Mouse (Mus musculus) layer of hippocampus, adult 8-10 months (tissue): ENCODE measurements around the gene Acsl1. TPM values are rescaled to one million over a fixed set of nuclear protein-coding genes. Genes with fewer than 3 reads are reported as not detected.

Experiments used
- DNase-seq, 2 experiments: peaks; one replicate each; pipeline ENCODE4 v3.0.0; 2022; ENCODE audit warnings: low spot score in 2 of 2
- total RNA-seq, 4 experiments: library from RNA; stranded (reverse); gene quantifications; 2 replicates each; pipeline ENCODE4 v1.2.4; 2022

Acsl1 gene
- total RNA-seq, 4 experiments from 2014 or later, result 40.6 to 49.2 (median 47.4) TPM

- no peak for DNase-seq
Observed at GRCm38 (mm10) chr8:46504196-46504595, 33.4 kb downstream of the Acsl1 start.

DNA sequence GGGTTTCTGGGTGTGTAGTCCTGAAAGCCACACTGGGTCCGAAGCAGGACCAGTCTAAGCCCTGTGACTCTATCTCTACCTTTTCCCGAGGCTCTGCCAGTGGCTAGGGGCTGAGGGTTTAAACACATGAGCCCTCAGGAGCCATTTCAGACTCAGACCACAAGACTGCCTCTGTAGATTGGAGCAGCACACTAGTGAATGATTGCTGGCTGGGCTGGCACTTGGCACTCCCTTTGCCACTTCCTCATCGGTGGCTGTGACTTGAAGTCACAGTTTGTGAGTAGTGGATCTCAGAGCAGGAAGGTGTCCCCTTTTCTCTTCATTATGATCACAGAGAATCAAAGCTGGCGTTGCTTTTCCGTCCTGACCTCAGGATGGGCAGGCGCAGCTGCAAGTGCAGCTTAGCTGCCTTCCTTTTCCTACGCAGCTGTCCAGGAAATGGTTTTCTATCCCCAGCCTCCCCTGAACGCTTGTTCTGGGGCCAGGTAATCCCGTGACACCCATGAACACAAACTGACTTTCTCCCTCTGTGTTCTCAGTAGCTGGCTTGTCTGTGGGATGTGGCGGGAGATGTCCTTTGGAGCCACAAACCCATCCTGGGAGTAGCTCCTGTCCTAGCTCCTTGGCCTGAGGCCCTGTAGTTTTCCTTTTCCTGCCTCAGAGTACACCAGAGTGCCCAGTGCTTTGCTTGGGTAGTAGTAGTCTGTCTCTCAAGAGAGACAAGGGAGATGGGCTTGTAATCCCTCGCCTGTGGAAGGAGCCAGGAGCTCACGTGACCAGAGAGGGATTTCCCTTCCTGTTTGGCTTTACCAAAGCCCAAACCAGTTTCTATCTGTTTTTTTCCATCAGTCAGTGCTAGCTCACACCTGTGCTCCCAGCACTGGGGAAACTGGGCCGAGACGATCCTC is 37.9 kb downstream of the Acsl1 start:
- no peak for DNase-seq

DNA sequence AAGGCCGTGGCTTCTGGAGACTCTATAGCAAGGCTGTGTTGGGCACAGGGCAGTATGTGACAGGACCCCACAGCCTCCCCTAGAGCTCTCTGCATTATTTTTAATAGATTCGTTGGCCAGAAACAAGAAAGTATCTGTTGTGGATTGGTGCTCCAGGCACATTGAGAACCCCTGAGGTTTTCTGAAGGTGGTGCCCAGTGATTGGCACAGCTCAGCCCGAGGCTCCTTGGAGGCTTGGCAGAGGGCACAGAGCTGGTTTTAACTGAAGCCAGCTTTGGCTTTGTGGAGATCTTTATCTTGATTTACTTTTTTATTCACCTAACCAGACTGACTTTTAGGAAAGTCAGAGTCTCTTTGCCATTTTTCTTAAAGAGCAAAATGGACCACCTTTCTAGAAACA is 38.6 kb downstream of the Acsl1 start:
- DNase-seq, result no peak

- DNase-seq, result no peak
Observed at GRCm38 (mm10) chr8:46511336-46511735, 40.5 kb downstream of the Acsl1 start.

DNA sequence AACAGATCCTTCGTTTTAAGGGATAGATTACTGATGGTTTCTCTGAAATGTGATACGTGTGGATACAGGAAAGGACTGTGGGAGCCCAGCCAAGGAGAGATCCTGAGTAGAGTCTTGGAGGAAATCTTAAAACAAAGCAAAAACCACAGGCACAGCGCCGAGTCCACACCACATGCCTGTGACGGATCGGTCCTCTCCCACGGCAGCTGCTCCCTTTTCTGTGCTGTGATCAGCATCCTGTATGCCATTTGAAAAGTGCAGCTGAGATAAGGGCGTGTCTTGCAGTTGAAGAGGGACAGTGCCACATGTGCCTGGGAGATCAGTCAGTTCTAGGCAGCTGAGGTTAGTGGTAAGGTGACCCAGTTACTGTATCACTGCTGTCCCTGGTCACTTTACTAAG is 41.7 kb downstream of the Acsl1 start:
- no peak for DNase-seq

- no peak for DNase-seq
Observed at GRCm38 (mm10) chr8:46514027-46514426, 43.2 kb downstream of the Acsl1 start.

DNA sequence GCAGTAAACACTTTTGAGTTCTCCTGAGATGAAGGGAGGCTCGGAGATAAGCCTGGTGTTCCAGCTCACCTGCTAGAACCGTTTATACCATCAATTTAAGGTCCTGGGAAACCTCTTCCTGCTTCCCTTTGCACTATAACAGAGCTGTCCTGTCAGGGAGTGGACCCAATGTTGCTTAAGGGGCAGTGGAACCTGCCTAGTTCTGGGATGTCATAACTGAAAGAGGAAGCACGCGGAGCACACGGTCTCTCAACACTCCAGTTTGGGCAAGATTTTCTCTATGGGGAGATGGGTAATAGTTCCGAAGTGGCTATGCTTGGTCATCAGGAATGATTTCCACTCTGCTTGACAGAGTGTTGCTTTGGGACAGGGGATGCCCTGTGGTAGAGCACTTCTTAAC is 49.8 kb downstream of the Acsl1 start:
- DNase-seq, result no peak

DNA sequence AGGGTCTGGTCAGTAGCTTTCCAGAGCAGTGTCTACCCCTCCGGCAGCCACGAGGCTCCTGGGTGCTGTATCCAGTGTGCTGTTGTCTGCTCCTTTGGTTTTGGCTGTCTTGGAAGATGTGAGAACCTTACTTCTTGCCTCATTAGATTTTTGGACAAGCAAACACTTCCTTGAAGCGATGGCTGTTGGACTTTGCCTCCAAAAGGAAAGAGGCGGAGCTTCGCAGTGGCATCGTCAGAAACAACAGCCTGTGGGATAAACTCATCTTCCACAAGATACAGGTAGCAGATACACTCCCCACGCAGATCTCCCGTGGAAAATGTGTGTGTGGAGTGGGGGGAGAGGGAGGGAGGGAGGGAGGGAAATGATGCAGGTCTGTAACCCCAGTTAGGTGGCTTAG is 55.3 kb downstream of the Acsl1 start:
- no peak for DNase-seq

- no peak for DNase-seq
Observed at GRCm38 (mm10) chr8:46526821-46527220, 56.0 kb downstream of the Acsl1 start.

DNA sequence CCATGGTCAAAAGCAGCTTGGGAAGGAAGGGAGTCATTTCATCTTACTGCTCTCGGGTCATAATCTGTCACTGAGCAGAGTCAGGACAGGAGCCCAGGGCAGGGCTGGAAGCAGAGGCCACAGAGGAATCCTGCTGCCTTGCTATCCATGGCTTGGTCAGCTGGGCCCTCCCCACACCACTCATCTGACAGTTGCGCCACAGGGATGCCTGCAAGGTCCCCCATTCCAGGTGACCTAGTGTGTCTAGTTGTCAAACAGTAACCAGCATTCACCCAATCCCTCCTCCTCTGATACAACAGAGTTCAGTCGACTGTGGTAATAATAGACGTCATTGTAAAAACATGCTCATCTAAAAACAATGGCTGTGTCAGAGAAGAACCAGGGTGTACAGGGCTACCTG is 58.7 kb downstream of the Acsl1 start:
- no peak for DNase-seq

DNA sequence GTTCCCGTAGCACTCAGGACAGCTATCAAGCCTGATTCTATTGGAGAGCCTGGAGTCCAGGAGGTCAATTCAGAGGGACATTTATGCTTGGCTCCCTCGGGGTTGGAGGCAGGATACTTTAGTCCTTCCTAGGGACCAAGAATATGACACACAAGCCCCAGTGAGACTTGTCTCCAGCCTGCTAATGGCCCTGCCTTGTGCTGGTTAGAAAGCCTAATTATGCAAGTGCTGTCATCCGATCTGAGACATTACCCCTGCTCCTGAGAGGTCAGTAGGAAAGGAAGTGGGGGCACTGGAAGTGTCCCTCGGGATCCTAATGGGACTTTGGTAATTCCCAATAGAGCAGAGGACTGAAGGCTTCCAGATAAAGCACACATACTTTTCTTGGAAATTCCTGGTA is 59.7 kb downstream of the Acsl1 start:
- no peak for DNase-seq

- no peak for DNase-seq
Observed at GRCm38 (mm10) chr8:46533926-46534325, 63.1 kb downstream of the Acsl1 start.

GRCm38 (mm10) chr8:46539701-46540100 is 68.9 kb downstream of the Acsl1 start:
- DNase-seq, result no peak

DNA sequence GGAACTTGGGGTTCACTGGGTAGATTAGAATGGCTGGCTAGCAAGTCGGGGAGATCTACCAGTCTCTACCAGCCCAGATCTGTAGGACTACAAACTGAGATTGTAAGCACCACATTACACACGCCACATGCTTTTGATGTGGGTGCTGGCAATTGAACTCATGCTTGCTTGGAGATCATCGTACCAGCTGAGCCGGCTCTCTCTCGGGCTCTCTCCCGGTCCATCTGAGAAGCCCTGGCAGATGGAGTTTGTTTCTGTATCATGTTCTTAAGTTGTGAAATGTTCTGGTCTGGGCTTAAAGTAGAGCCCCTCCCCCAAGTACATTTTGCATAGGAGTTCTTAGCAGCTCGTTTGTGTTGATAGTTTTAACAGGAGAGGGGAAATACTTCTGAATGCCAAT is 72.4 kb downstream of the Acsl1 start:
- peak in 1 of 2 experiments; percentile 20 for DNase-seq

DNA sequence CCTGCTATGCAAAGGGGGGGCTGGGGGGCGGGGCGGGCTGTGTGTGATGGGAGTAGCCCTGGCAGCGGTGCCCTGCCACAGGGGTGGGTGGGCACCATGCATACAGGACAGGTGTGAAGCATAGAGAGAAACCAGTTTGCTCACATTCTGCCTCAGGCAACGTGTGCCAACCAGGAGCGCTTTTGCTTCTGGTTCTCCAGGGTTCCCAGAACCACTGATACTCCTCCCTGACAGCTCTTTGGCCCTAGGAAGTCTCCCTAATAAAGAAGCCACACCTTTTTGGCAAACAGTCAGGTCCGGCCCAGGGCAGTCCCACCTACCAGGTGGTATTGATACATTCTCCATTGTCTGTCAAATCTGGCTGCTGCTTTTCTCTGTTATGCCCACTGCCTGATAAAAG is 72.8 kb downstream of the Acsl1 start:
- DNase-seq, result no peak

GRCm38 (mm10) chr8:46545854-46546253 is 75.0 kb downstream of the Acsl1 start:
- DNase-seq, result no peak

GRCm38 (mm10) chr8:46546431-46547176 is 75.8 kb downstream of the Acsl1 start:
- DNase-seq, result no peak

GRCm38 (mm10) chr8:46547245-46547644 is 76.4 kb downstream of the Acsl1 start:
- peak in 1 of 2 experiments; percentile 18 for DNase-seq

DNA sequence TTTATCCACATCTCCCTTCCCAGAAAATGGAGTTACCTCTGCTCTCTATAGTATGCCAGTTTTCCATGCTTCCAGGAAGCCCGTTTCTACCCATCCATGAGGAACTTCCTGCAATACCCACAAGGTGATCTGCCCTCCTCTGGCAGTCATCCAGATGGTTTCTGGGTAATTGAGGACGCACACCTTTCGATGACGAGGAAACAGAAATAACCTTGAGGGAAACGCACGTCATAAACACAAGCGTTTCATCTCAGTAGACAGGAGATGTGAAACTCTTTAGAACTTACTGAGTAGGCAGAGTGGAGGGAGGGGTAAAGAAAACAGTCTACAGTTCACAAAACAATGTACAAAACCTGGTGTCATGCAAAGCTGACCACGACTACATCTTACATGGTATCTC is 79.2 kb downstream of the Acsl1 start:
- DNase-seq, result no peak

GRCm38 (mm10) chr8:46551029-46551428 is 80.2 kb downstream of the Acsl1 start:
- no peak for DNase-seq

DNA sequence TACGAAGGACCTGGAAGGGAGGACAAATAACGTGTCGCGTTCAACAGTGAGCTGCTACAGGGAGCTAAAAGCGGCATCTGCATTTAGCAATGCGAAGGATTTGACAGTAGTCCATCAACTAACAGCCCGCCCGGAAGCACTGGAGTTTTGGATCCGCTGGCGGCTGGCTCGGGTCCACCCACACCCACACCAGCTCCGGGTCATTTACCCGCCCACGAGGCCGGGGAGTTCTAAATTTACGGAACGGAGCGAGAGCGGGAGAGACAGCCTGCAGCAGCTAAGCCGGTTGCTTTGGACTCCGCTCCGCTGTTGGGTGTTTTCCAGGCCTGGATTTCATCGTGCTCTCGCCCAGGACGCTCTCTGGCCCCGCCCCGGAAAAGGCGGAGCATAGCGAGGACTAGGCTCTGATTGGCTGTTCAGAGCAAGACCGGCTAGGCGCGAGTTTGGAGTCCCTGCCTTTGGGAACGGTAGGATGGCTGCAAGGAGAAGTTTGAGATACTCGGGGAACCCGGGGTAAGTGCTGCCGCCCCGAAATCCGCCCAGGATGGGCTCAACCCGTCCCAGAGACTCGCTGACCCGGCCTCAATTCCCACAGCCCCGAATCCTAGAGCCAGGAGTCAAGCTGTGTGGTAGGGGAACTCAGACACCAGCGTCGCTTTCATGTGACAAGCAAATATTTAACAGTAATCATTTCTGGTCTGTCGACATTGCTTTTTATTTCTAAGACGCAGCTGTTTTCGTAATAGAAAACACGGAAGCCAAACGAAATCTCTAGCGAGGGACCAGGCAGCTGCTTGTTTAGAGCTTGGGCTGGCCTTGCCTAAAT is 81.0 kb downstream of the Acsl1 start, which contains the start of gene Cenpu:
Gene Cenpu, plus strand, starts transcription at position 414 of the 826 bp plus-strand sequence.
- peak; percentile 99 to 100 for DNase-seq

DNA sequence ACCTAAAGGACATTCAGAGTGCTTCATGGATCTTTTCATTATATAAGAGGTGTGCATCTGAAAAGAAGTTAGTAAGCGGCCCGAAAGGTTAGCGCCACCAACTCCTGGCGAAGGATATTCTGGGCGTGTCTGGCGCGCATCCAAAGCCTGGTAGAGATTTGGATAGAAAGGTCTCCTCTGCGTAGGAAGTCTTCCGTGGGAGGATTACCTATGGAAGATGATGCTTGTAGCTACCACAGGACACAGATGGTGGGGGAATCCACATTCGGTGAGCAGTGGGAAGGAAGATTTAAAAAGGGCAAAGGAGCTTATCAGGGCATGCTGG is 81.6 kb downstream of the Acsl1 start:
- DNase-seq, result no peak
